ENCODE assay signal across 12 mouse cellular contexts in the genomic region with DNA sequence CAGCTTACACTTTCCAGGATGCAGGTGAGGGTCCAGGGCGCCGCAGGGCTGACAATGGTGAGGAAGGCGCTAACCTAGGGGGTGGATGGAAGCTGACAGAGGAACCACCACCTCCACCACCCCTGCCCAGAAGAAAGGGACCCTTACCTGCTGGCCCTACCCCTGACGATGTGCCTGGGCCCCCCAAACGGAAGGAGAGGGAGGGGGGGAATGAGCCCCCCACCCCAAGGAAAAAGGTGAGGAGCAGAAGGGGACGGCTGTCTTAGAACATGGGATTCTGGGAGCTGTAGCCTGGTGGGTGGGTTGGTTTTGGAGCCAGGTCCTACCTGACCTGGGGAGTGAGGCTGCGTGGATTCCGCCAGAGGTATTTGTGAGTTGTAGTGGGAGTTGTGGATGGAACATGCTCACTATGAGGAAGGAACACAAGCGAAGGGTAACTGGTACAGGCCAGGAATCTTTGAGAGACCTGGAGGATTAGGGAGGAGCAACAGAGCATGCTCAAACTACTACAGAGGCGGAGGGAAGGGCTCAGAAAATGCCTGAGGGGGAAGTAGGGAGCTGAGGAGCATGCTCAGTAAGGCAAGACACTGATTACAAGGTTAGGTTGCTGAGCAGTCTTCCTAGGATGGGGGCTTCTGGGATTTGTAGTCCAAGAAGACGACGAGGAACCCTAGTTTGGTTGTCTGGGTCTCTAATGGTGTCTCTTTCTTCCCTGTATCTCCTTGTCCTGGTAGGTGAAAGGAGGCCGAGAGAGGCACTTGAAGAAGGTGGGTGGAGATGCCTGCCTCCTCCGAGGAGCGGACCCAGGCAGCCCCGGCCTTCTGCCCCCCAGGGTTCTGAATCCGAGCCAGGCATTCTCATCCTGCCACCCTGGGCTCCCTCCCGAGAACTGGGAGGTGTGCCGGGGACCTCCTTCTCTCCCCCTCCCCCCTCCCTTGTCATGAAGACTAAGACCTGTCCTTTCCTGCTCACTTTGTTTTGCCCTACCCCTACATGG. TPM values are rescaled to one million over a fixed set of nuclear protein-coding genes. Genes with fewer than 3 reads are reported as not detected.
DNase-seq lines count a peak whose midpoint lies in the region; ATAC-seq and TF ChIP-seq lines count a peak whose summit lies in the region.
"Had no signal": no experiment of that assay in that cellular context is flagged by ENCODE, and none has a peak within 500 bp of the region (broad histone marks: within the 10 kb centered on the region; RNA-seq: fewer than 3 reads in every experiment).

No protein-coding gene starts in this region.

- 0 out of 2 replicates have a peak overlapping the region, but pooled peaks have one; percentile 21 for H3K4me3 ChIP-seq in gastrocnemius, adult 2 months
- no peak overlapping the region for H3K4me3 ChIP-seq in midbrain, postnatal 0 days (ENCODE audit: low read depth, low read length)
- H3K4me3 ChIP-seq in midbrain, embryonic 11.5 days (ENCODE audit: low read depth, low read length): no peak overlapping the region
- H3K4me3 ChIP-seq in embryonic facial prominence, embryonic 15.5 days (replicated peaks): no peak overlapping the region

- intact Hi-C loops in gastrocnemius, adult 2 months (cut with DNase I): no loop called here

- ATAC-seq in midbrain, postnatal 0 days (ENCODE audit: low FRiP score): no peak
- ATAC-seq in midbrain, embryonic 11.5 days (ENCODE audit: low FRiP score): no peak
- ATAC-seq in embryonic facial prominence, embryonic 15.5 days (ENCODE audit: insufficient number of reproducible peaks, low FRiP score, low TSS enrichment, low read depth): no peak
- no peak for ATAC-seq in erythroid progenitor cell, adult 5-6 weeks (replicated peaks; ENCODE audit: low FRiP score, poor library complexity, severe bottlenecking)

- WGBS in midbrain, postnatal 0 days: 82% methylated on average over 19 of the region's 19 CpGs
- WGBS in midbrain, embryonic 11.5 days: 87% methylated on average over 19 of the region's 19 CpGs
- WGBS in embryonic facial prominence, embryonic 15.5 days: 72% methylated on average over 19 of the region's 19 CpGs

- TF ChIP-seq CTCF in gastrocnemius, adult 2 months (IDR thresholded peaks at IDR 0.05): no peak
- no peak for TF ChIP-seq CTCF in midbrain, postnatal 0 days (IDR thresholded peaks at IDR 0.05)

- H3K9me3 ChIP-seq in midbrain, postnatal 0 days (ENCODE audit: low read length): no peaks in the 10 kb centered on the region
- H3K9me3 ChIP-seq in midbrain, embryonic 11.5 days (ENCODE audit: control insufficient read depth, low read length): no peaks in the 10 kb centered on the region
- H3K9me3 ChIP-seq in embryonic facial prominence, embryonic 15.5 days (replicated peaks): no peaks in the 10 kb centered on the region
- H3K9me3 ChIP-seq: G1E had no signal

- H3K27ac ChIP-seq in gastrocnemius, adult 2 months: no peak overlapping the region
- H3K27ac ChIP-seq in midbrain, postnatal 0 days (ENCODE audit: low read depth, low read length): no peak overlapping the region
- no peak overlapping the region for H3K27ac ChIP-seq in midbrain, embryonic 11.5 days (ENCODE audit: low read depth, low read length)
- 0 out of 2 replicates have a peak overlapping the region, but pooled peaks have one; percentile 29 for H3K27ac ChIP-seq in embryonic facial prominence, embryonic 15.5 days (replicated peaks)
- H3K27ac ChIP-seq: macrophage had no signal

- no peak overlapping the region for H3K4me2 ChIP-seq in midbrain, postnatal 0 days (ENCODE audit: low read depth, low read length, poor library complexity, severe bottlenecking)
- H3K4me2 ChIP-seq in midbrain, embryonic 11.5 days: no peak overlapping the region
- H3K4me2 ChIP-seq in embryonic facial prominence, embryonic 15.5 days (replicated peaks): peak overlapping the region; percentile 27
- H3K4me2 ChIP-seq: heart, embryonic 11.5 days had no signal

- H3K4me1 ChIP-seq in midbrain, postnatal 0 days (ENCODE audit: insufficient read depth, low read length): no peaks in the 10 kb centered on the region
- H3K4me1 ChIP-seq in midbrain, embryonic 11.5 days (ENCODE audit: control insufficient read depth, insufficient read depth, low read length): peaks cover 10% of the 10 kb centered on the region
- H3K4me1 ChIP-seq in embryonic facial prominence, embryonic 15.5 days: peaks cover 29% of the 10 kb centered on the region

- no peak for DNase-seq in gastrocnemius, adult 2 months
- no peak for DNase-seq in gastrocnemius, adult 18-20 months (ENCODE audit: low spot score)
- peak; percentile 62 for DNase-seq in midbrain, postnatal 0 days (ENCODE audit: low spot score)
- DNase-seq in midbrain, embryonic 11.5 days (ENCODE audit: low spot score, missing footprints): no peak
- peak; percentile 63 to 78 for DNase-seq in right cerebral cortex, postnatal 10 days (ENCODE audit: low spot score in 2 of 2)
- DNase-seq in adrenal gland, adult 2 months: no peak

- peaks cover 51% of the 10 kb centered on the region for H3K36me3 ChIP-seq in midbrain, postnatal 0 days (ENCODE audit: insufficient read depth, low read length)
- peaks cover 45% of the 10 kb centered on the region for H3K36me3 ChIP-seq in midbrain, embryonic 11.5 days (ENCODE audit: control insufficient read depth, insufficient read depth, low read length)
- H3K36me3 ChIP-seq in embryonic facial prominence, embryonic 15.5 days: peaks cover 75% of the 10 kb centered on the region

- H3K27me3 ChIP-seq in midbrain, postnatal 0 days (ENCODE audit: insufficient read depth, low read length): no peaks in the 10 kb centered on the region
- no peaks in the 10 kb centered on the region for H3K27me3 ChIP-seq in midbrain, embryonic 11.5 days (ENCODE audit: control insufficient read depth, insufficient read depth, low read length)
- H3K27me3 ChIP-seq in embryonic facial prominence, embryonic 15.5 days: no peaks in the 10 kb centered on the region

- H3K9ac ChIP-seq in midbrain, postnatal 0 days (replicated peaks; ENCODE audit: low read length, poor library complexity, severe bottlenecking): no peak overlapping the region
- no peak overlapping the region for H3K9ac ChIP-seq in midbrain, embryonic 11.5 days (ENCODE audit: low read length)
- H3K9ac ChIP-seq in embryonic facial prominence, embryonic 15.5 days: no peak overlapping the region

RNA-seq across cellular contexts. Expression of gene Fbxl19, which starts 6.1 kb away (rescaled TPM):
- total RNA-seq in gastrocnemius, adult 2 months (2021): 1 to 10 TPM; 1.2 to 2.0 TPM
- 1 to 10 TPM; 1.4 to 1.7 TPM for total RNA-seq in gastrocnemius, adult 18-20 months (2021)
- total RNA-seq in midbrain, postnatal 0 days (2014; rRNA removed): 207 and 221 TPM in 2 replicates
- 5.9 and 8.3 TPM in 2 replicates for polyA plus RNA-seq in midbrain, postnatal 0 days (2015; fragmentation: Nextera tagmentation; extraction: Ambion mirVana)
- 8.3 and 9.3 TPM in 2 replicates for polyA plus RNA-seq in midbrain, embryonic 11.5 days (2014; fragmentation: Nextera tagmentation; extraction: Ambion mirVana)
- 5.2 and 5.7 TPM in 2 replicates for polyA plus RNA-seq in embryonic facial prominence, embryonic 15.5 days (2015; fragmentation: Nextera tagmentation; extraction: Ambion mirVana)
- total RNA-seq in adrenal gland, adult 2 months (2021): 10 to 100 TPM in 1 of 2 experiments, 1 to 10 TPM in 1; 9.5 to 11.6 TPM
- 34.5 and 42.6 TPM in 2 replicates for polyA plus RNA-seq in adrenal gland, adult 2 months (2012; rRNA removed)
- total RNA-seq in erythroid progenitor cell, adult 5-6 weeks (2015; ENCODE audit: low replicate concordance): 1.7 and 1.8 TPM in 2 replicates
- total RNA-seq in erythroid progenitor cell, adult 5-6 weeks (2017; ENCODE audit: low replicate concordance): 1.5 and 3.6 TPM in 2 replicates

RNA-seq across cellular contexts. Expression of gene Ctf2, which starts 18.5 kb away (rescaled TPM):
- not detected for total RNA-seq in gastrocnemius, adult 2 months (2021)
- total RNA-seq in gastrocnemius, adult 18-20 months (2021): not detected
- not detected in 2 replicates for total RNA-seq in midbrain, postnatal 0 days (2014; rRNA removed)
- not detected in 2 replicates for polyA plus RNA-seq in midbrain, postnatal 0 days (2015; fragmentation: Nextera tagmentation; extraction: Ambion mirVana)
- polyA plus RNA-seq in midbrain, embryonic 11.5 days (2014; fragmentation: Nextera tagmentation; extraction: Ambion mirVana): 0.12 TPM in 1 of 2 replicates, not detected in the other
- polyA plus RNA-seq in embryonic facial prominence, embryonic 15.5 days (2015; fragmentation: Nextera tagmentation; extraction: Ambion mirVana): 1.1 and 1.3 TPM in 2 replicates
- total RNA-seq in adrenal gland, adult 2 months (2021): not detected
- polyA plus RNA-seq in adrenal gland, adult 2 months (2012; rRNA removed): not detected in 2 replicates
- not detected in 2 replicates for total RNA-seq in erythroid progenitor cell, adult 5-6 weeks (2015; ENCODE audit: low replicate concordance)
- total RNA-seq in erythroid progenitor cell, adult 5-6 weeks (2017; ENCODE audit: low replicate concordance): not detected in 2 replicates
- polyA plus RNA-seq: G1E; heart, embryonic 11.5 days; large intestine, adult 2 months; macrophage had no signal

RNA-seq across cellular contexts. Expression of gene Orai3, which starts 19.2 kb away (rescaled TPM):
- 10 to 100 TPM; 10.1 to 11.7 TPM for total RNA-seq in gastrocnemius, adult 2 months (2021)
- 10 to 100 TPM; 11.4 TPM for total RNA-seq in gastrocnemius, adult 18-20 months (2021)
- total RNA-seq in midbrain, postnatal 0 days (2014; rRNA removed): 14.8 and 17.6 TPM in 2 replicates
- polyA plus RNA-seq in midbrain, postnatal 0 days (2015; fragmentation: Nextera tagmentation; extraction: Ambion mirVana): 9.9 and 10.0 TPM in 2 replicates
- polyA plus RNA-seq in midbrain, embryonic 11.5 days (2014; fragmentation: Nextera tagmentation; extraction: Ambion mirVana): 6.1 and 6.3 TPM in 2 replicates
- polyA plus RNA-seq in embryonic facial prominence, embryonic 15.5 days (2015; fragmentation: Nextera tagmentation; extraction: Ambion mirVana): 27.6 and 28.1 TPM in 2 replicates
- 10 to 100 TPM; 28.3 to 32.8 TPM for total RNA-seq in adrenal gland, adult 2 months (2021)
- polyA plus RNA-seq in adrenal gland, adult 2 months (2012; rRNA removed): 90.6 and 94.8 TPM in 2 replicates
- 2.5 and 5.4 TPM in 2 replicates for total RNA-seq in erythroid progenitor cell, adult 5-6 weeks (2015; ENCODE audit: low replicate concordance)
- total RNA-seq in erythroid progenitor cell, adult 5-6 weeks (2017; ENCODE audit: low replicate concordance): 4.6 and 6.7 TPM in 2 replicates

RNA-seq across cellular contexts. Expression of gene Setd1a, which starts 26.0 kb away (rescaled TPM):
- total RNA-seq in gastrocnemius, adult 2 months (2021): 10 to 100 TPM; 15.3 to 20.8 TPM
- total RNA-seq in gastrocnemius, adult 18-20 months (2021): 10 to 100 TPM; 16.2 to 17.6 TPM
- total RNA-seq in midbrain, postnatal 0 days (2014; rRNA removed): 18.0 and 19.8 TPM in 2 replicates
- 12.7 and 16.4 TPM in 2 replicates for polyA plus RNA-seq in midbrain, postnatal 0 days (2015; fragmentation: Nextera tagmentation; extraction: Ambion mirVana)
- polyA plus RNA-seq in midbrain, embryonic 11.5 days (2014; fragmentation: Nextera tagmentation; extraction: Ambion mirVana): 19.0 and 22.1 TPM in 2 replicates
- 26.3 and 27.0 TPM in 2 replicates for polyA plus RNA-seq in embryonic facial prominence, embryonic 15.5 days (2015; fragmentation: Nextera tagmentation; extraction: Ambion mirVana)
- 10 to 100 TPM; 36.0 to 42.6 TPM for total RNA-seq in adrenal gland, adult 2 months (2021)
- polyA plus RNA-seq in adrenal gland, adult 2 months (2012; rRNA removed): 12.6 and 15.9 TPM in 2 replicates
- total RNA-seq in erythroid progenitor cell, adult 5-6 weeks (2015; ENCODE audit: low replicate concordance): 38.1 and 42.5 TPM in 2 replicates
- 14.8 and 21.3 TPM in 2 replicates for total RNA-seq in erythroid progenitor cell, adult 5-6 weeks (2017; ENCODE audit: low replicate concordance)

RNA-seq across cellular contexts. Expression of gene Gm49388, which starts 35.0 kb away (rescaled TPM):
- total RNA-seq in gastrocnemius, adult 2 months (2021): 1 to 10 TPM; 1.9 to 2.1 TPM
- total RNA-seq in gastrocnemius, adult 18-20 months (2021): 1 to 10 TPM in 1 of 2 experiments, under 1 TPM in 1; 0.78 to 2.0 TPM
- total RNA-seq in midbrain, postnatal 0 days (2014; rRNA removed): not detected in 2 replicates
- not detected in 2 replicates for polyA plus RNA-seq in midbrain, postnatal 0 days (2015; fragmentation: Nextera tagmentation; extraction: Ambion mirVana)
- not detected in 2 replicates for polyA plus RNA-seq in midbrain, embryonic 11.5 days (2014; fragmentation: Nextera tagmentation; extraction: Ambion mirVana)
- polyA plus RNA-seq in embryonic facial prominence, embryonic 15.5 days (2015; fragmentation: Nextera tagmentation; extraction: Ambion mirVana): not detected in 2 replicates
- 1 to 10 TPM; 2.2 to 4.6 TPM for total RNA-seq in adrenal gland, adult 2 months (2021)
- not detected in 2 replicates for polyA plus RNA-seq in adrenal gland, adult 2 months (2012; rRNA removed)
- 8.6 and 10.9 TPM in 2 replicates for total RNA-seq in erythroid progenitor cell, adult 5-6 weeks (2015; ENCODE audit: low replicate concordance)
- 4.5 and 10.7 TPM in 2 replicates for total RNA-seq in erythroid progenitor cell, adult 5-6 weeks (2017; ENCODE audit: low replicate concordance)
- polyA plus RNA-seq: heart, embryonic 11.5 days; large intestine, adult 2 months had no signal

Comparison
In these comparisons a context has a peak if more than half of its experiments do, and no peak if none do; other contexts are left out.
1. DNase-seq: peak in midbrain, postnatal 0 days (single experiment) and right cerebral cortex, postnatal 10 days (2 of 2); none in gastrocnemius, adult 2 months (single experiment), gastrocnemius, adult 18-20 months (single experiment), midbrain, embryonic 11.5 days (single experiment) and adrenal gland, adult 2 months (single experiment).
2. RNA of gene Fbxl19, which starts 6.1 kb away (total RNA-seq): 207 to 221 TPM in midbrain, postnatal 0 days; 9.5 to 11.6 TPM in adrenal gland, adult 2 months, 1.2 to 2.0 TPM in gastrocnemius, adult 2 months, 1.5 to 3.6 TPM in erythroid progenitor cell, adult 5-6 weeks and 1.4 to 1.7 TPM in gastrocnemius, adult 18-20 months; every median in the first group is over 10 times any median in the second.